Mouse (Mus musculus): ENCODE data around the gene Rnaseh2c. TPM values are rescaled to one million over a fixed set of nuclear protein-coding genes. Genes with fewer than 3 reads are reported as not detected.
A peak's percentile ranks its signal among the peaks of the same experiment; 100 is the strongest.

The Rnaseh2c gene
- total RNA-seq, 1 experiment from 2014 or later: 138 TPM

- no peak for ATAC-seq (replicated peaks; ENCODE audit: insufficient number of reproducible peaks, low FRiP score, low TSS enrichment, poor library complexity, severe bottlenecking)
Observed at GRCm38 (mm10) chr19:5620007-5620406, 18.3 kb downstream of the Rnaseh2c start.

- no peak for ATAC-seq (replicated peaks; ENCODE audit: insufficient number of reproducible peaks, low FRiP score, low TSS enrichment, poor library complexity, severe bottlenecking)
Observed at GRCm38 (mm10) chr19:5621884-5622283, 20.2 kb downstream of the Rnaseh2c start.

- ATAC-seq (replicated peaks; ENCODE audit: insufficient number of reproducible peaks, low FRiP score, low TSS enrichment, poor library complexity, severe bottlenecking): peak; percentile 72
Observed at GRCm38 (mm10) chr19:5625311-5625710, 23.6 kb downstream of the Rnaseh2c start.

GRCm38 (mm10) chr19:5629907-5630306, 28.2 kb downstream of the Rnaseh2c start:
- ATAC-seq (replicated peaks; ENCODE audit: insufficient number of reproducible peaks, low FRiP score, low TSS enrichment, poor library complexity, severe bottlenecking): no peak

- no peak for ATAC-seq (replicated peaks; ENCODE audit: insufficient number of reproducible peaks, low FRiP score, low TSS enrichment, poor library complexity, severe bottlenecking)
Observed at GRCm38 (mm10) chr19:5632120-5632519, 30.4 kb downstream of the Rnaseh2c start.

- no peak for ATAC-seq (replicated peaks; ENCODE audit: insufficient number of reproducible peaks, low FRiP score, low TSS enrichment, poor library complexity, severe bottlenecking)
Observed at GRCm38 (mm10) chr19:5636036-5636570, 34.4 kb downstream of the Rnaseh2c start.

GRCm38 (mm10) chr19:5636571-5637041, 34.9 kb downstream of the Rnaseh2c start:
- ATAC-seq (replicated peaks; ENCODE audit: insufficient number of reproducible peaks, low FRiP score, low TSS enrichment, poor library complexity, severe bottlenecking): peak; percentile 6

- ATAC-seq (replicated peaks; ENCODE audit: insufficient number of reproducible peaks, low FRiP score, low TSS enrichment, poor library complexity, severe bottlenecking): peak; percentile 83
Observed at GRCm38 (mm10) chr19:5637069-5638047, 35.7 kb downstream of the Rnaseh2c start, which contains the start of gene Rela. Gene Rela, plus strand, starts transcription at chr19:5637483.

- no peak for ATAC-seq (replicated peaks; ENCODE audit: insufficient number of reproducible peaks, low FRiP score, low TSS enrichment, poor library complexity, severe bottlenecking)
Observed at GRCm38 (mm10) chr19:5638416-5639005, 36.8 kb downstream of the Rnaseh2c start.

GRCm38 (mm10) chr19:5640339-5640738, 38.7 kb downstream of the Rnaseh2c start:
- ATAC-seq (replicated peaks; ENCODE audit: insufficient number of reproducible peaks, low FRiP score, low TSS enrichment, poor library complexity, severe bottlenecking): no peak

- ATAC-seq (replicated peaks; ENCODE audit: insufficient number of reproducible peaks, low FRiP score, low TSS enrichment, poor library complexity, severe bottlenecking): no peak
Observed at GRCm38 (mm10) chr19:5641021-5641420, 39.3 kb downstream of the Rnaseh2c start.

- ATAC-seq (replicated peaks; ENCODE audit: insufficient number of reproducible peaks, low FRiP score, low TSS enrichment, poor library complexity, severe bottlenecking): no peak
Observed at GRCm38 (mm10) chr19:5641641-5642040, 40.0 kb downstream of the Rnaseh2c start.

GRCm38 (mm10) chr19:5645280-5645679, 43.6 kb downstream of the Rnaseh2c start:
- no peak for ATAC-seq (replicated peaks; ENCODE audit: insufficient number of reproducible peaks, low FRiP score, low TSS enrichment, poor library complexity, severe bottlenecking)

GRCm38 (mm10) chr19:5646731-5647330, 45.2 kb downstream of the Rnaseh2c start:
- no peak for ATAC-seq (replicated peaks; ENCODE audit: insufficient number of reproducible peaks, low FRiP score, low TSS enrichment, poor library complexity, severe bottlenecking)

- ATAC-seq (replicated peaks; ENCODE audit: insufficient number of reproducible peaks, low FRiP score, low TSS enrichment, poor library complexity, severe bottlenecking): no peak
Observed at GRCm38 (mm10) chr19:5647791-5648190, 46.1 kb downstream of the Rnaseh2c start.

- ATAC-seq (replicated peaks; ENCODE audit: insufficient number of reproducible peaks, low FRiP score, low TSS enrichment, poor library complexity, severe bottlenecking): peak; percentile 86
Observed at GRCm38 (mm10) chr19:5648401-5649297, 47.0 kb downstream of the Rnaseh2c start.

GRCm38 (mm10) chr19:5649298-5649741, 47.6 kb downstream of the Rnaseh2c start:
- peak; percentile 51 for ATAC-seq (replicated peaks; ENCODE audit: insufficient number of reproducible peaks, low FRiP score, low TSS enrichment, poor library complexity, severe bottlenecking)

Data from monocyte, adult 5-6 weeks (primary cell).